Mouse (Mus musculus) kidney, postnatal 0 days (tissue): ENCODE measurements around the gene Wdfy1. TPM values are rescaled to one million over a fixed set of nuclear protein-coding genes. Genes with fewer than 3 reads are reported as not detected.

Source experiments
- ATAC-seq: fragments of 200-750 bp; cut with Nextera tagmentation; replicated peaks from 2 replicates; pipeline ENCODE4 v1.8.0; 2017; ENCODE audit warnings: low read depth, moderate number of reproducible peaks, moderate TSS enrichment, moderate library complexity; ENCODE audit not compliant: low FRiP score
- DNase-seq: peaks from one replicate; pipeline ENCODE4 v3.0.0-alpha.2; 2016; ENCODE audit warnings: low spot score
- H3K27ac ChIP-seq: fragments of 300-500 bp; sonication (generic); 2 replicates; pipeline ENCODE4 v1.5.1; 2014; ENCODE audit warnings: mild to moderate bottlenecking
- H3K27me3 ChIP-seq: fragments of 300-500 bp; sonication (generic); 2 replicates; pipeline ENCODE4 v1.6.1; 2014; ENCODE audit warnings: low read length, mixed read lengths; ENCODE audit not compliant: insufficient read depth
- H3K36me3 ChIP-seq: fragments of 300-500 bp; sonication (generic); 2 replicates; pipeline ENCODE4 v1.6.1; 2014; ENCODE audit warnings: low read length, mixed read lengths; ENCODE audit not compliant: insufficient read depth
- H3K4me1 ChIP-seq: fragments of 300-500 bp; sonication (generic); replicated peaks from 2 replicates; pipeline ENCODE4 v1.6.1; 2014; ENCODE audit warnings: antibody characterized with exemption, low read length, mixed read lengths; ENCODE audit not compliant: insufficient read depth
- H3K4me2 ChIP-seq: fragments of 300-500 bp; sonication (generic); 2 replicates; pipeline ENCODE4 v1.6.1; 2014; ENCODE audit warnings: mild to moderate bottlenecking, low read length, moderate library complexity, mixed read lengths
- H3K4me3 ChIP-seq: fragments of 300-500 bp; sonication (generic); replicated peaks from 2 replicates; pipeline ENCODE4 v1.5.1; 2014; ENCODE audit warnings: low read depth, low read length
- H3K9ac ChIP-seq: fragments of 300-500 bp; sonication (generic); 2 replicates; pipeline ENCODE4 v1.6.1; 2014; ENCODE audit warnings: low read depth, low read length
- H3K9me3 ChIP-seq: fragments of 300-500 bp; sonication (generic); replicated peaks from 2 replicates; pipeline ENCODE4 v1.6.1; 2016; ENCODE audit warnings: low read length, inconsistent platforms, mixed read lengths
- CTCF ChIP-seq: IDR thresholded peaks from 2 replicates; pipeline ENCODE4 v1.5.1; 2016; ENCODE audit warnings: antibody characterized with exemption, low read depth, mild to moderate bottlenecking, moderate library complexity
- WGBS: fragments of 180-500 bp; shearing (Covaris S2); extraction: QIAGEN DNeasy Blood & Tissue Kit; methylation state at CpG from one replicate; pipeline ENCODE4 v1.1.7; 2014; 5-methylcytosine and 5-hydroxymethylcytosine counted together
- polyA plus RNA-seq: library from polyadenylated mRNA; unstranded; fragments of >200 nt; fragmentation: Nextera tagmentation; extraction: Ambion mirVana; gene quantifications from 2 replicates; pipeline ENCODE4 v1.2.1, GENCODE M21; 2015

The Wdfy1 gene
- polyA plus RNA-seq, 1 experiment from 2014 or later: 48.4 TPM

- no peaks in the 10 kb centered on the region for H3K27me3 ChIP-seq
- DNase-seq (no peak), ATAC-seq (no peak)
- H3K4me2 ChIP-seq: no peak overlapping the region
- no peak overlapping the region for H3K27ac ChIP-seq
- TF ChIP-seq CTCF: no peak
- no peak overlapping the region for H3K9ac ChIP-seq
- no peaks in the 10 kb centered on the region for H3K36me3 ChIP-seq
- 82% methylated on average over 3 of the region's 3 CpGs for WGBS
- no peaks in the 10 kb centered on the region for H3K9me3 ChIP-seq
- H3K4me3 ChIP-seq: no peak overlapping the region
- H3K4me1 ChIP-seq: 0 out of 2 replicates have a peak, but pooled peaks cover 3% of the 10 kb centered on the region
These were observed 83.5 kb downstream of the Wdfy1 start for GRCm38 (mm10) chr1:79692482-79692881.

DNA sequence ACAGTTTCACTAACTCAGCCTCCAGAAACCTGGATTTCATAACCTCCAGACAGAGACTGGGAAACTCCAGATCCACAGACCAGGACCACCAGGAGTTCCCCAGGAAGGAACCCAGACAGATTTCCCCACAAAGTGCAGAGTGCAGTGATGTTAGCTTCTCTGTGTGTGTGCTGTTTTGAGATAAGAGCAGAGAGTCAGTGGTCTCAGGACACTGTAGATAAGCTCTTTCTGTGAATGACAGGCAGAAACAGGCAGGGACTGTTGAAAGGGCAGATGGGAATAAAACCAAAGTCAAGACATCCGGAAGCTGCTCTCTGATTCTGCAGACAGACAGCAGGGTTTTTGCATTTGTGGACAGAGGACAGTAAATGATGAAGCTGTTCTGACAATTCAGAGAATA is 88.7 kb downstream of the Wdfy1 start:
- Histone ChIP-seq H3K27ac (no peak overlapping the region), H3K27me3 (no peaks in the 10 kb centered on the region), H3K9me3 (no peaks in the 10 kb centered on the region), H3K4me2 (no peak overlapping the region), H3K4me3 (no peak overlapping the region), H3K9ac (no peak overlapping the region), H3K4me1 (no peaks in the 10 kb centered on the region), H3K36me3 (no peaks in the 10 kb centered on the region)
- WGBS: 73% methylated on average over 1 of the region's 1 CpGs
- no peak for DNase-seq
- TF ChIP-seq CTCF: no peak
- ATAC-seq: no peak

- ATAC-seq (no peak), DNase-seq (no peak)
- Histone ChIP-seq H3K27me3 (no peaks in the 10 kb centered on the region), H3K27ac (no peak overlapping the region), H3K4me2 (no peak overlapping the region), H3K36me3 (no peaks in the 10 kb centered on the region), H3K4me3 (no peak overlapping the region), H3K4me1 (no peaks in the 10 kb centered on the region), H3K9me3 (no peaks in the 10 kb centered on the region), H3K9ac (no peak overlapping the region)
- no peak for TF ChIP-seq CTCF
These were observed 91.9 kb downstream of the Wdfy1 start for GRCm38 (mm10) chr1:79684027-79684426.

- Histone ChIP-seq H3K4me1 (no peaks in the 10 kb centered on the region), H3K27ac (no peak overlapping the region), H3K4me2 (no peak overlapping the region), H3K36me3 (no peaks in the 10 kb centered on the region), H3K9me3 (no peaks in the 10 kb centered on the region), H3K9ac (no peak overlapping the region), H3K27me3 (no peaks in the 10 kb centered on the region), H3K4me3 (no peak overlapping the region)
- no peak for ATAC-seq
- peak; percentile 53 for DNase-seq
- TF ChIP-seq CTCF: peak; percentile 69
- 11% methylated on average over 5 of the region's 5 CpGs for WGBS
These were observed 93.0 kb downstream of the Wdfy1 start for GRCm38 (mm10) chr1:79682936-79683335.

GRCm38 (mm10) chr1:79680777-79681176 is 95.2 kb downstream of the Wdfy1 start:
- WGBS: 83% methylated on average over 3 of the region's 3 CpGs
- no peak overlapping the region for H3K27ac ChIP-seq
- H3K27me3 ChIP-seq: no peaks in the 10 kb centered on the region
- H3K4me3 ChIP-seq: no peak overlapping the region
- no peaks in the 10 kb centered on the region for H3K9me3 ChIP-seq
- H3K4me2 ChIP-seq: no peak overlapping the region
- no peaks in the 10 kb centered on the region for H3K4me1 ChIP-seq
- ATAC-seq (no peak), DNase-seq (no peak)
- H3K36me3 ChIP-seq: no peaks in the 10 kb centered on the region
- no peak overlapping the region for H3K9ac ChIP-seq
- no peak for TF ChIP-seq CTCF

DNA sequence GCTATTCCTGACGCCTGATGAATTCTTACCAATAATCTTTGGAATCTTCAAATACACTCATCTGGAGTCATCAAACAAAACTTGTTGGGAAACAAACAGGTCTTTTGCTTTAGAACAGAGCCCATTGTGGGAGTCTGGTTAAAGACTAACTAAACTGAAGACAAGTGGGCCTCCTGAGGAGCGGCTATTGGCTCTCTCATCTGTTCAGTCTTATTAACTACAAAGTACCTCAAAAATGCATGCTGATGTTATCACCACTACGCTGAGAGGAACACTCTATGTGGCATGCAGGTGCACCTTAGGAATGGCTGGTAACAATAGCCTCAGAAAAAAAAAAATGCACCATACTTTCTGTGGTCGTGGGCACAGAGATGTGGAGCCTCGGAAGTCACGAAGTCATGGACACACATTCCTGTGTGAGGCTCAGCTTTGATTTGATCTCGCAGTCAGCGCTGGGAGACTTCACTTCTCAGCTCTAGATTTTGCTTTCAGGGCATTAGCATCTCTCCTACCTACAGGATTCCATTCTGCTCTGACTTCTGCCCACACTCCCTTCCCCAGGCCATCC is 97.7 kb downstream of the Wdfy1 start:
- Histone ChIP-seq H3K9me3 (no peaks in the 10 kb centered on the region), H3K27me3 (no peaks in the 10 kb centered on the region), H3K4me3 (no peak overlapping the region), H3K27ac (no peak overlapping the region), H3K4me2 (no peak overlapping the region), H3K36me3 (no peaks in the 10 kb centered on the region), H3K9ac (no peak overlapping the region), H3K4me1 (no peaks in the 10 kb centered on the region)
- WGBS: 57% methylated on average over 8 of the region's 8 CpGs
- no peak; the same call in 1 of the 2 replicates for ATAC-seq
- no peak for DNase-seq
- no peak for TF ChIP-seq CTCF

DNA sequence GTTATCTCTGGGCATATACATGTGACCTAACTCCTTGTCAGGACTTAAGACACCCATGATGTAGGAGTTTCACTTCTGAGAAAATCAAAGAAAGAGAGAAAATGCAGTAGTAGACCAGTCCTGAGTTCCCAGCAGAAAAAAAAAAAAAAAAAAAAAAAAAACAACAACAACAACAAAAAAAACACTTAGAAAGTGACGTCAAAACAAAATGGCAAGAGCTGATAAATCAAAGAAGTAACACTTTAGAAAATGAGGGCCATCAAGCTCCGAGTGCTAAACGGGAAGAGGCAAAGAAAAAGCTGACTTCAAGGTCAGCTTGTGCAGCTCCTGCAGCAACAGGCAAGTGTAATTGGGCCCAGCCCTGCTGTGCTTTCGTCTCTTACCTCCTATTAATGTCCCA is 100.2 kb downstream of the Wdfy1 start:
- TF ChIP-seq CTCF: no peak
- no peak overlapping the region for H3K27ac ChIP-seq
- H3K9me3 ChIP-seq: no peaks in the 10 kb centered on the region
- DNase-seq: no peak
- no peak for ATAC-seq
- no peaks in the 10 kb centered on the region for H3K27me3 ChIP-seq
- H3K36me3 ChIP-seq: no peaks in the 10 kb centered on the region
- WGBS: 47% methylated on average over 4 of the region's 4 CpGs
- H3K4me1 ChIP-seq: no peaks in the 10 kb centered on the region
- no peak overlapping the region for H3K4me3 ChIP-seq
- H3K9ac ChIP-seq: no peak overlapping the region
- no peak overlapping the region for H3K4me2 ChIP-seq
